Mouse (Mus musculus): Measurements from ENCODE around the gene Mtmr2.

Mtmr2 gene

DNA sequence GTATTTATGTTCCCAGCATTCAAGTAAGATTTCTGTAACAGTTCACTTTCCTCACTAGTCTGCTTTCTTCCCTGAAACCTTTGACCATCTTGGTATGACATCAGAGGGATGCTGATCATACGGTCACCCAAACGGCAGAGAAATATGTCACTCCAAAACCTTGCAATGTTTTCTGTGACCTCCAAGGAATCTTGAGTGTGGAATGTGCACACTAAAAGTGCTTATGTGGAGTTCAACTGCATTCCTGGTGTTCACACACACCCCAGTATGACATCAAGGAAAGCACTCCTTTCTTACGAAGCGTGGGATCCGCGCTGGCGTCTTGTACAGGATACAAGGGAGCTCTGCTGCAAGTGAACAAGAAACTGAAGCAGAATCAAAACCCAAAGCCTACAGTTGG lies 58.6 kb downstream of the Mtmr2 start:
- in situ Hi-C loops (cut with MseI, MboI): no loop called here

DNA sequence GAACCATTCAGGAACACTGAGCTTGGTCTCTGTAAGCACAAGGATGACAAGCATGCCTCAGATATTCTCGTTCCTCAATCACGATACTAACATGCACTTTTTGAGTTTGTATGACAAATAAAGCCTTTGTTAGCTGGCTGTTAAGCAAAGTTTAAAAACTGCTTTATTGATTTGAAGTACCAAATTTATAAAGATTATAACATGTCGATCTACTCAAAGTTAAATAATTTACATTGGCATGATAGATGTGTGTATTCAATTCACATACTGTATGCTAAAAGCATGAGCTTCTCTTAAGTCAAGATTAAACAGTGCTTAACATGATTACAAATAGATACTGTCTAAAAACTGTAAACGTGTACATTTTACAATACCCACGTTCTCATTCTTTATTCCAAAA lies 59.4 kb downstream of the Mtmr2 start:
- in situ Hi-C loops (cut with MseI, MboI): no loop called here

- in situ Hi-C loops (cut with MseI, MboI): no loop called here
Measured at GRCm38 (mm10) chr9:13809937-13810336, 61.7 kb downstream of the Mtmr2 start.

- in situ Hi-C loops (cut with MseI, MboI): no loop called here
Measured at GRCm38 (mm10) chr9:13818369-13818768, 70.2 kb downstream of the Mtmr2 start.

- in situ Hi-C loops (cut with MseI, MboI): no loop called here
Measured at GRCm38 (mm10) chr9:13820774-13821173, 72.6 kb downstream of the Mtmr2 start.

- in situ Hi-C loops (cut with MseI, MboI): no loop called here
Measured at GRCm38 (mm10) chr9:13825896-13826295, 77.7 kb downstream of the Mtmr2 start.

- in situ Hi-C loops (cut with MseI, MboI): no loop called here
Measured at GRCm38 (mm10) chr9:13826391-13826805, 78.2 kb downstream of the Mtmr2 start.

DNA sequence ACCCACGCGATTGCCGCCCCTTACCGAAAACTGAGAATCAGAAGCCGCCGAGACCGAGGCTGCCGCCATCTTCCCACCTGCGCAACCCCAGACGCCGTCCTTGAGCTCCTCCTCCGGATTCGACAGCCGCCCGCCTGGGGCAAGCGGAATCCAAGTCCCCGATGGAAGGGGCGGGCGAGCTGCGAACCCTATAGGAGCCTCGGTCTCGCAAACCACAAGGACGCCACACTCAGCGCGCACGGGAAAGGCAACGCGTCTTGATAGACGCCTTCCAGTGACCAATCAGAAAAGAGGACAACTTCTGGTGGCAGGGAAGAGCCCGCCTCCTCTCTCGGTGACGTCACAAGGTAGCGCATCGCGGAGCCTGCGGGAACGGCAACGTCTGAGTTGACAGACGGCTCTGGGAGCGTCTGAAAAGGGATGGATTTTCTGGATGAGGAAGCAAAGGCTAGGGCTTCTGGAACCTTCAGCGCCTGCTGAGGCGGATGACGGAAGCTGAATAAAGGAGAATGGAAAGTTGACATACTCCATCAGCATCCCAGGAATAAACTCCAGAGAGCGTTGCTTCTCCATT lies 78.7 kb downstream of the Mtmr2 start, which contains the start of gene Cep57:
Gene Cep57 (minus strand): TSS at position 276 of the 574 bp plus-strand sequence.
- in situ Hi-C loops (cut with MseI, MboI): no loop called here

DNA sequence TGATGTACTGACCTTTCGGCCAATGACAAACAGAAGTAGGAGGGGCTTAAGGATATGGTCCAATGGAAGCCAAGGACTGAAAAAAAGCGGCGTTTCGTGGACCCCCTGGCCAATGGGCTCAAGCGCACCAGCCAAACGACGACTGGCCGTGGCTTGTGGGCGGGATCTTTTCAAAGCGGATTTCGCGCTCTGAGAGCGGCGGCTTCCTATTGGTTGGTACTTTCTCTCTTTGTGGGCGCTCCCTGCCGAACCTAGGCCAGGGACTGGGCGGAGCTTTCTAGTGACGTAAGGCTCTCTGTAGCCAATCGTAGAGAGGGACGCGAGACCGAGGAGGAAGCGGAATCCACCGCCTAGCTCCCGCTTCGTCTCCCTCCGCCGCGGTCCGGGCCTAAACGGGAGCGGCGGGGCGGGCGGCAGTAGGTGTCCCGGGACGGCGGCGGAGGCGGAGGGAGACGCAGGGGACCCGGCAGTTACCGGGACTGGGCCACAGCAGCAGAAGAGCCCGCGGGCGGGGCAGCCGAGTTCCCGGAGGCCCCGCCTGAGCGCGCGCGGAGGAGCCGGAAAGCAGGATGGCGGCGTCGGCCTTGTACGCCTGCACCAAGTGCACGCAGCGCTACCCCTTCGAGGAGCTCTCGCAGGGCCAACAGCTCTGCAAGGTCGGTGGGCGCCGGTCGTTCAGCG lies 79.3 kb downstream of the Mtmr2 start, which contains the start of gene Fam76b:
Gene Fam76b (plus strand): TSS at position 311 of the 681 bp plus-strand sequence.
- in situ Hi-C loops (cut with MseI, MboI): no loop called here

DNA sequence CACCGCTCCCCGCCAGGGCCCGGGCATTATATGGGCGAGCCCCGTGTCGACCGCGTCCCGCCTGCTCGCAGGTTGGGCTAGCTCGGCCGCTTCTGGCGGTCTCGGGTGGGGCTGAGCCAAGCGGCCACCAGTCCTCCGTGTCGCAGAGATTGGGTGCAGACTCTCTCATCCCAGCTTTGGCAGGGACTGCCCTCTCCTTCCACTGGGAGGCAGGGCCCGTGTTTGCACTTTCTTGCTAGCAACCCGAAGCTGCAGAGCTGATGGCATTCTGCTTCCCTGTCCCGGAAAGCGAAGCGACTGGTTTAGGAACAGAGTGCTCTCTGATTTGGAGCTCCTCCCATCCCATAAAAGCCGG lies 79.9 kb downstream of the Mtmr2 start:
- in situ Hi-C loops (cut with MseI, MboI): no loop called here

GRCm38 (mm10) chr9:13835256-13835655 lies 87.0 kb downstream of the Mtmr2 start:
- in situ Hi-C loops (cut with MseI, MboI): no loop called here

- in situ Hi-C loops (cut with MseI, MboI): no loop called here
Measured at GRCm38 (mm10) chr9:13836726-13837125, 88.5 kb downstream of the Mtmr2 start.

GRCm38 (mm10) chr9:13847591-13847990 lies 99.4 kb downstream of the Mtmr2 start:
- in situ Hi-C loops (cut with MseI, MboI): no loop called here

GRCm38 (mm10) chr9:13848481-13849480 lies 100.6 kb downstream of the Mtmr2 start:
- in situ Hi-C loops (cut with MseI, MboI): no loop called here

DNA sequence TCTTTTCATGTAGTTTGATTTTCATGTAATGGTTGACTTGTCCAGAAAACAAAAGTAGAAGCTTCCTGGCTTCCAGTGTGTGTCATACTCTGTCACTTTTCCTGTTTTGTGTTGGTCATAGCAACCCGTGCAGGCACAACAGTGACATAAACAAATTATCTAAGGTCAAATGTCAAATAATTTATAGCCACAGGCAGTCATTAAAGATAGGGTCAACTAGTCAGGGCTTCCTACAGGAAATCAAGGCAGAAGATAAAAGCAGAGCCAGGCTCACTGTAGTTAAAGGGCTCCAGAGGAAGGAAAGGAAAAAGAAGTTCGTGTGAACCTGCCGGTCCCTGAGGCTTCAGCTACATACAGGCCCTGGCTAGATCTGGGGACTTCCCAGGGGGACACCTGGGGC lies 105.7 kb downstream of the Mtmr2 start:
- in situ Hi-C loops (cut with MseI, MboI): no loop called here

All from mouse trophoblast stem cell (cell line).